Mouse (Mus musculus) embryonic stem cell, embryonic (primary cell): ENCODE measurements around the gene Rag1.

Source experiments
- CTCF ChIA-PET, 4 experiments: fragments of 300-600 bp in 2 of 4; fragments of 350-600 bp in 2 of 4; sonication (Branson Sonifier 250); formaldehyde crosslinking; loops; one replicate each; lab custom pipeline; 2022; ENCODE audit warnings: inconsistent platforms in 2 of 4; lab: Charles Lee
- POLR2A ChIA-PET, 4 experiments: fragments of 300-600 bp in 2 of 4; fragments of 350-600 bp in 2 of 4; sonication (Branson Sonifier 250); formaldehyde crosslinking; loops; one replicate each; lab custom pipeline; 2022; ENCODE audit warnings: antibody characterized with exemption in 4 of 4, inconsistent platforms in 1 of 4; lab: Charles Lee

Gene Rag1

GRCm38 (mm10) chr2:101649114-101649671, at the start of gene Rag1, which contains the start of gene B230118H07Rik:
Gene Rag1, minus strand, starts transcription at chr2:101649501.
Gene B230118H07Rik, minus strand, starts transcription at chr2:101649532.
- POLR2A ChIA-PET: interaction anchor here in 2 of 4 experiments (0.6 to 1.5 kb wide), 2 partner anchors 49 to 161 kb away, joined by 3 read pairs; no protein-coding TSS in a partner anchor
- CTCF ChIA-PET: interaction anchor here in 1 of 4 experiments (1.1 kb wide), 1 partner anchor 177 kb away, joined by 5 read pairs; no protein-coding TSS in a partner anchor

GRCm38 (mm10) chr2:101695584-101695983, 46.3 kb upstream of the Rag1 start:
- ChIA-PET CTCF (interaction anchor here in 1 of 4 experiments (0.6 kb wide), 1 partner anchor 354 kb away, joined by 8 read pairs; no protein-coding TSS in a partner anchor), POLR2A (no interaction called here)

GRCm38 (mm10) chr2:101693577-101694215, 44.4 kb upstream of the Rag1 start:
- CTCF ChIA-PET: interaction anchor here in 3 of 4 experiments (0.6 to 2.0 kb wide), 23 partner anchors 10 to 884 kb away, joined by 3 to 10 read pairs (median 3); partner anchors contain the start of gene Traf6 (in 1 of the 3)
- POLR2A ChIA-PET: interaction anchor here in 2 of 4 experiments (0.7 to 1.0 kb wide), 2 partner anchors 14 kb away, joined by 3 read pairs; no protein-coding TSS in a partner anchor

- POLR2A ChIA-PET: interaction anchor here in 1 of 4 experiments (1.0 kb wide), 1 partner anchor 14 kb away, joined by 3 read pairs; no protein-coding TSS in a partner anchor
- CTCF ChIA-PET: interaction anchor here (0.7 to 2.0 kb wide), 10 partner anchors 15 to 355 kb away, joined by 3 to 6 read pairs (median 4); partner anchors contain the start of gene Traf6 (in 1 of the 4)
Measured at GRCm38 (mm10) chr2:101693043-101693442, 43.7 kb upstream of the Rag1 start.

- ChIA-PET POLR2A (no interaction called here), CTCF (no interaction called here)
Measured at GRCm38 (mm10) chr2:101690252-101690827, 41.0 kb upstream of the Rag1 start.

GRCm38 (mm10) chr2:101688011-101688410, 38.7 kb upstream of the Rag1 start:
- CTCF ChIA-PET: no interaction called here
- POLR2A ChIA-PET: no interaction called here

- ChIA-PET POLR2A (no interaction called here), CTCF (interaction anchor here in 1 of 4 experiments (0.6 kb wide), 1 partner anchor 21 kb away, joined by 7 read pairs; no protein-coding TSS in a partner anchor)
Measured at GRCm38 (mm10) chr2:101684421-101684820, 35.1 kb upstream of the Rag1 start.

GRCm38 (mm10) chr2:101679164-101679784, 30.0 kb upstream of the Rag1 start:
- CTCF ChIA-PET: interaction anchor here in 3 of 4 experiments (0.6 to 1.1 kb wide), 4 partner anchors 14 to 255 kb away, joined by 3 to 7 read pairs (median 4); no protein-coding TSS in a partner anchor
- POLR2A ChIA-PET: interaction anchor here (0.6 to 0.9 kb wide), 5 partner anchors 14 to 590 kb away, joined by 3 to 6 read pairs (median 3); no protein-coding TSS in a partner anchor

GRCm38 (mm10) chr2:101678236-101679021, 29.1 kb upstream of the Rag1 start, which contains the start of gene Traf6:
Gene Traf6, plus strand, starts transcription at chr2:101678429.
- POLR2A ChIA-PET: interaction anchor here (0.6 to 0.9 kb wide), 4 partner anchors 18 to 589 kb away, joined by 3 to 6 read pairs (median 3); no protein-coding TSS in a partner anchor
- CTCF ChIA-PET: interaction anchor here (0.6 to 1.3 kb wide), 7 partner anchors 11 to 407 kb away, joined by 3 to 7 read pairs (median 3); no protein-coding TSS in a partner anchor

- ChIA-PET POLR2A (interaction anchor here in 1 of 4 experiments (0.6 kb wide), 1 partner anchor 87 kb away, joined by 3 read pairs; no protein-coding TSS in a partner anchor), CTCF (no interaction called here)
Measured at GRCm38 (mm10) chr2:101673547-101673946, 24.2 kb upstream of the Rag1 start.

- CTCF ChIA-PET: no interaction called here
- POLR2A ChIA-PET: no interaction called here
Measured at GRCm38 (mm10) chr2:101668751-101669150, 19.4 kb upstream of the Rag1 start.

- CTCF ChIA-PET: interaction anchor here (0.6 to 2.7 kb wide), 14 partner anchors 11 to 448 kb away, joined by 3 to 12 read pairs (median 4); no protein-coding TSS in a partner anchor
Measured at GRCm38 (mm10) chr2:101665703-101666092, 16.4 kb upstream of the Rag1 start.

GRCm38 (mm10) chr2:101665058-101665702, 15.9 kb upstream of the Rag1 start:
- CTCF ChIA-PET: interaction anchor here (0.6 to 2.7 kb wide), 16 partner anchors 11 to 1241 kb away, joined by 3 to 12 read pairs (median 4); no protein-coding TSS in a partner anchor
- POLR2A ChIA-PET: interaction anchor here in 1 of 4 experiments (0.8 kb wide), 1 partner anchor 767 kb away, joined by 3 read pairs; no protein-coding TSS in a partner anchor

More at GRCm38 (mm10) chr2:101665703-101666092, 16.4 kb upstream of the Rag1 start:
- POLR2A ChIA-PET: interaction anchor here in 1 of 4 experiments (0.8 kb wide), 1 partner anchor 767 kb away, joined by 3 read pairs; no protein-coding TSS in a partner anchor

GRCm38 (mm10) chr2:101660536-101660935, 11.2 kb upstream of the Rag1 start:
- ChIA-PET CTCF (no interaction called here), POLR2A (no interaction called here)

GRCm38 (mm10) chr2:101652921-101653597, 3.8 kb upstream of the Rag1 start:
- CTCF ChIA-PET: interaction anchor here (0.5 to 1.4 kb wide), 29 partner anchors 10 to 1229 kb away, joined by 3 to 23 read pairs (median 3); no protein-coding TSS in a partner anchor
- POLR2A ChIA-PET: interaction anchor here in 1 of 4 experiments (0.6 kb wide), 1 partner anchor 116 kb away, joined by 3 read pairs; no protein-coding TSS in a partner anchor
